8 mouse cellular contexts compared by ENCODE assay signal in the genomic region with DNA sequence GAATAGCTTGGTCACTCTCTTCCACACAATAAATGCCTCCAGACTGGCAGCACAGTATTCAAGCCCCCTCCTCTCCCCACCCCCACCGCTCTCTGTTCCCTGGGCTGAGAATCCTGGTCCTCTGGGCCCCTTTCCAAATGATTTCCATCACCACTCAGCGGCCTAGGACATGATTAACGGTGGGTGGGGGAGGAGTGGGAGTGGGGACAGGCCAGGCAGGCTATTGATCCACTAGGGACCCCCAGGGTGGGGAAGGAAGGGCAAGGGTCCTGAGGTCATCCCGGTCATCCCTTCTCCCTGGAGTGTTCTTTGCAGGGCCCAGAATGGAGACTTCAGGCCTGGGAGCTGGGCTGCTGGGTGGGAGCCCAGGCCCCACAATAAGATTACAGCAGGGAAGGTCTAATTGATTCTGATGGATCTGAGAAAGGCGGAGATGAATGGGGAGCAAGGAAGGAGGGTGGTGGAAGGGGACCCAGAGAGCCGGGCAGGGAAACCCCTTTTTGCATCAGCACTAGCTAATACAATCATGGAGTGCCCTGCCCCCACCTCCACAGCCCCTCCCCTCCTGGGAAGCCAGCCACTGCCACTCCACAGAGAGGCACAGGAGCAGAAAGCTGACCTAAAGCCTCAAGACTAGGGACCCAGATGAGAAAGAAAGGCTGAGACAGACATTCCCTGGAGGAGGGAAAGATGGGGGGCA. TPM values are rescaled to one million over a fixed set of nuclear protein-coding genes. Genes with fewer than 3 reads are reported as not detected.
DNase-seq lines count a peak whose midpoint lies in the region; ATAC-seq lines count a peak whose summit lies in the region.
"Had no signal": no experiment of that assay in that cellular context is flagged by ENCODE, and none has a peak within 500 bp of the region (broad histone marks: within the 10 kb centered on the region; RNA-seq: fewer than 3 reads in every experiment).

No protein-coding gene starts in this region.

- WGBS in forebrain, embryonic 14.5 days, result under 1% methylated on average over 6 of the region's 6 CpGs
- WGBS in limb, embryonic 11.5 days, result 18% methylated on average over 6 of the region's 6 CpGs

- H3K4me1 ChIP-seq in forebrain, embryonic 14.5 days (ENCODE audit: control insufficient read depth, insufficient read depth, low read length), result peaks cover 29% of the 10 kb centered on the region
- peaks cover 44% of the 10 kb centered on the region for H3K4me1 ChIP-seq in limb, embryonic 11.5 days (ENCODE audit: control insufficient read depth, insufficient read depth, low read length)

- peak; percentile 72 to 76 for DNase-seq in right cerebral cortex, postnatal 10 days (ENCODE audit: low spot score in 2 of 2)
- DNase-seq in right cerebral cortex, adult 2 months (ENCODE audit: low spot score in 2 of 2), result no peak
- peak; percentile 88 for DNase-seq in forebrain, embryonic 14.5 days (ENCODE audit: low spot score)
- DNase-seq in limb, embryonic 11.5 days (ENCODE audit: low spot score), result peak; percentile 47
- DNase-seq in testis, postnatal 14 days (ENCODE audit: low spot score), result no peak
- no peak for DNase-seq in yolk sac, embryonic 10.5 days (ENCODE audit: low spot score)
- DNase-seq: liver had no signal

- H3K27ac ChIP-seq in forebrain, embryonic 14.5 days (ENCODE audit: low read depth, low read length), result peak overlapping the region; percentile 89
- no peak overlapping the region for H3K27ac ChIP-seq in limb, embryonic 11.5 days (replicated peaks; ENCODE audit: low read depth, low read length)

- no peaks in the 10 kb centered on the region for H3K9me3 ChIP-seq in forebrain, embryonic 14.5 days (replicated peaks; ENCODE audit: control insufficient read depth, low read length)
- H3K9me3 ChIP-seq in limb, embryonic 11.5 days (ENCODE audit: control insufficient read depth, low read length), result no peaks in the 10 kb centered on the region

- peak; percentile 89 for ATAC-seq in forebrain, embryonic 14.5 days
- no peak for ATAC-seq in limb, embryonic 11.5 days (ENCODE audit: insufficient number of reproducible peaks, low FRiP score, low TSS enrichment, low read depth)
- ATAC-seq in activated CD4-positive, CD25-positive, alpha-beta regulatory T cell, adult 4 months, result no peak

- 0 out of 2 replicates have a peak overlapping the region, but pooled peaks have one; percentile 38 for H3K9ac ChIP-seq in forebrain, embryonic 14.5 days (ENCODE audit: low read length)
- no peak overlapping the region for H3K9ac ChIP-seq in limb, embryonic 11.5 days (ENCODE audit: low read length)

- H3K27me3 ChIP-seq in forebrain, embryonic 14.5 days (replicated peaks; ENCODE audit: control insufficient read depth, insufficient read depth, low read length), result no peaks in the 10 kb centered on the region
- H3K27me3 ChIP-seq in limb, embryonic 11.5 days (ENCODE audit: control insufficient read depth, insufficient read depth, low read length), result no peaks in the 10 kb centered on the region

- peak overlapping the region; percentile 19; the same call in 1 of the 2 replicates for H3K4me2 ChIP-seq in forebrain, embryonic 14.5 days (ENCODE audit: low read length)
- H3K4me2 ChIP-seq in limb, embryonic 11.5 days (ENCODE audit: low read depth, severe bottlenecking), result no peak overlapping the region

- no peak overlapping the region for H3K4me3 ChIP-seq in forebrain, embryonic 14.5 days (ENCODE audit: low read depth, low read length)
- no peak overlapping the region for H3K4me3 ChIP-seq in limb, embryonic 11.5 days (ENCODE audit: low read depth, low read length)

- no peaks in the 10 kb centered on the region for H3K36me3 ChIP-seq in forebrain, embryonic 14.5 days (ENCODE audit: control insufficient read depth, insufficient read depth, low read length)
- H3K36me3 ChIP-seq in limb, embryonic 11.5 days (ENCODE audit: control insufficient read depth, insufficient read depth, low read length), result no peaks in the 10 kb centered on the region

RNA-seq across cellular contexts. Expression of gene Tns1, which starts 20.4 kb away (rescaled TPM):
- 7.7 and 9.4 TPM in 2 replicates for polyA plus RNA-seq in forebrain, embryonic 14.5 days (2014; fragmentation: Nextera tagmentation; extraction: Ambion mirVana)
- polyA plus RNA-seq in limb, embryonic 11.5 days (2014; fragmentation: Nextera tagmentation; extraction: Ambion mirVana), result 36.3 and 36.9 TPM in 2 replicates
- polyA plus RNA-seq in activated CD4-positive, CD25-positive, alpha-beta regulatory T cell, adult 4 months (2017; shearing (Covaris generic)), result 10 to 100 TPM; 21.7 to 23.3 TPM

RNA-seq across cellular contexts. Expression of gene Rufy4, which starts 21.5 kb away (rescaled TPM):
- polyA plus RNA-seq in forebrain, embryonic 14.5 days (2014; fragmentation: Nextera tagmentation; extraction: Ambion mirVana), result 0.24 and 0.27 TPM in 2 replicates
- polyA plus RNA-seq in limb, embryonic 11.5 days (2014; fragmentation: Nextera tagmentation; extraction: Ambion mirVana), result 0.07 TPM in 1 of 2 replicates, not detected in the other
- polyA plus RNA-seq in activated CD4-positive, CD25-positive, alpha-beta regulatory T cell, adult 4 months (2017; shearing (Covaris generic)), result not detected

RNA-seq across cellular contexts. Expression of gene Cxcr2, which starts 50.0 kb away (rescaled TPM):
- 0.06 and 0.08 TPM in 2 replicates for polyA plus RNA-seq in forebrain, embryonic 14.5 days (2014; fragmentation: Nextera tagmentation; extraction: Ambion mirVana)
- 0.08 and 0.14 TPM in 2 replicates for polyA plus RNA-seq in limb, embryonic 11.5 days (2014; fragmentation: Nextera tagmentation; extraction: Ambion mirVana)
- under 1 TPM in 1 of 2 experiments, not detected in 1; 0.36 TPM for polyA plus RNA-seq in activated CD4-positive, CD25-positive, alpha-beta regulatory T cell, adult 4 months (2017; shearing (Covaris generic))

Comparison
In these comparisons a context has a peak if more than half of its experiments do, and no peak if none do; other contexts are left out.
1. DNase-seq: peak in right cerebral cortex, postnatal 10 days (2 of 2), forebrain, embryonic 14.5 days (single experiment) and limb, embryonic 11.5 days (single experiment); none in right cerebral cortex, adult 2 months (0 of 2), testis, postnatal 14 days (single experiment) and yolk sac, embryonic 10.5 days (single experiment).